Mouse (Mus musculus) liver, postnatal 0 days (tissue): Measurements from ENCODE around the gene Pde5a. TPM values are rescaled to one million over a fixed set of nuclear protein-coding genes. Genes with fewer than 3 reads are reported as not detected.

Experiments used
- ATAC-seq: fragments of 200-750 bp; cut with Nextera tagmentation; 2 replicates; pipeline ENCODE4 v1.8.0; 2017; ENCODE audit warnings: mild to moderate bottlenecking, moderate library complexity
- DNase-seq: peaks from one replicate; pipeline ENCODE4 v3.0.0-alpha.2; 2016
- H3K27ac ChIP-seq: fragments of 300-500 bp; sonication (generic); 2 replicates; pipeline ENCODE4 v1.5.1; 2014; ENCODE audit warnings: antibody characterized with exemption, moderate library complexity, mild to moderate bottlenecking, low read depth
- H3K27me3 ChIP-seq: fragments of 300-500 bp; sonication (generic); 2 replicates; pipeline ENCODE4 v1.6.1; 2014; ENCODE audit warnings: low read length, control low read depth, mixed read lengths; ENCODE audit not compliant: insufficient read depth
- H3K36me3 ChIP-seq: fragments of 300-500 bp; sonication (generic); replicated peaks from 2 replicates; pipeline ENCODE4 v1.6.1; 2014; ENCODE audit warnings: mild to moderate bottlenecking, control low read depth, low read length, moderate library complexity, mixed read lengths; ENCODE audit not compliant: insufficient read depth
- H3K4me1 ChIP-seq: fragments of 300-500 bp; sonication (generic); 2 replicates; pipeline ENCODE4 v1.6.1; 2014; ENCODE audit warnings: antibody characterized with exemption, mild to moderate bottlenecking, control low read depth; ENCODE audit not compliant: insufficient read depth
- H3K4me2 ChIP-seq: fragments of 300-500 bp; sonication (generic); 2 replicates; pipeline ENCODE4 v1.6.1; 2014; ENCODE audit warnings: low read depth, mild to moderate bottlenecking, low read length, moderate library complexity, mixed read lengths
- H3K4me3 ChIP-seq: fragments of 300-500 bp; sonication (generic); 2 replicates; pipeline ENCODE4 v1.5.1; 2014; ENCODE audit warnings: low read depth, low read length
- H3K9ac ChIP-seq: fragments of 300-500 bp; sonication (generic); replicated peaks from 2 replicates; pipeline ENCODE4 v1.6.1; 2014; ENCODE audit warnings: mild to moderate bottlenecking, moderate library complexity
- H3K9me3 ChIP-seq: fragments of 300-500 bp; sonication (generic); 2 replicates; pipeline ENCODE4 v1.6.1; 2016; ENCODE audit warnings: mild to moderate bottlenecking, control low read depth, low read length, mixed read lengths
- CTCF ChIP-seq: sonication (generic); IDR thresholded peaks from 2 replicates; pipeline ENCODE4 v1.5.1; 2016; ENCODE audit warnings: antibody characterized with exemption, low read depth
- EP300 ChIP-seq: IDR thresholded peaks from 2 replicates; pipeline ENCODE4 v1.6.1; 2016; ENCODE audit warnings: antibody characterized with exemption, low read depth, mild to moderate bottlenecking
- WGBS: fragments of 180-500 bp; shearing (Covaris S2); extraction: QIAGEN DNeasy Blood & Tissue Kit; methylation state at CpG from one replicate; pipeline ENCODE4 v1.1.7; 2014; ENCODE audit not compliant: insufficient replicate concordance; 5-methylcytosine and 5-hydroxymethylcytosine counted together
- polyA plus RNA-seq: library from polyadenylated mRNA; unstranded; fragments of >200 nt; fragmentation: Nextera tagmentation; extraction: Ambion mirVana; gene quantifications from 2 replicates; pipeline ENCODE4 v1.2.1, GENCODE M21; 2015

Gene Pde5a
- polyA plus RNA-seq, 1 experiment from 2014 or later: 1.5 TPM

DNA sequence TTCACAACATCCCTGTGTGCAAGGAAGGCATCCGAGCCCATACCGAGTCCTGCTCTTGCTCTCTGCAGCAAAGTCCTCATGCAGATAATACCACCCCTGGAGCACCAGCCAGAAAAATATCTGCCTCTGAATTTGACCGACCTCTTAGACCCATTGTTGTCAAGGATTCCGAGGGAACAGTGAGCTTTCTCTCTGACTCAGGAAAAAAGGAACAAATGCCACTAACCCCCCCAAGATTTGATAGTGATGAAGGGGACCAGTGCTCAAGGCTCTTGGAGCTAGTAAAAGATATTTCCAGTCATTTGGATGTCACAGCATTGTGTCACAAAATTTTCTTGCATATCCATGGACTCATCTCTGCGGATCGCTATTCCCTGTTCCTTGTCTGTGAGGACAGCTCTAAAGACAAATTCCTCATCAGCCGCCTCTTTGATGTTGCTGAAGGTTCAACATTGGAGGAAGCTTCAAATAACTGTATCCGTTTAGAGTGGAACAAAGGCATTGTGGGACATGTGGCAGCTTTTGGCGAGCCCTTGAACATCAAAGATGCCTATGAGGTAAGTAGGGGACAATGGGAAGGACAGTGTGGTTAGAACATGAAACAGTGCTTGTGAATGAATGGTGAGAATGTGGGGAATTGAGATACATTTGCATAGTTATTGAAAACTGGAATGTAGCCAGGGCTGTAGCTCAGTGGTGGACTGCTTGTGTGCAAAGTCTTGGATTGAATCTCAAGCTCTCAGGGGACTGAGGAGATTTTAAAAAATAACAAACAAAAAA lies 19.4 kb downstream of the Pde5a start:
- no peak overlapping the region for H3K27ac ChIP-seq
- 84% methylated on average over 9 of the region's 9 CpGs for WGBS
- DNase-seq (no peak), ATAC-seq (no peak)
- peaks cover 10% of the 10 kb centered on the region; the same call in 1 of the 2 replicates for H3K9me3 ChIP-seq
- no peak for TF ChIP-seq EP300
- TF ChIP-seq CTCF: no peak
- H3K36me3 ChIP-seq: no peaks in the 10 kb centered on the region
- no peak overlapping the region for H3K4me2 ChIP-seq
- H3K4me1 ChIP-seq: no peaks in the 10 kb centered on the region
- H3K27me3 ChIP-seq: no peaks in the 10 kb centered on the region
- no peak overlapping the region for H3K4me3 ChIP-seq
- H3K9ac ChIP-seq: no peak overlapping the region

GRCm38 (mm10) chr3:122763240-122763761 lies 34.6 kb downstream of the Pde5a start:
- H3K4me3 ChIP-seq: no peak overlapping the region
- no peak overlapping the region for H3K27ac ChIP-seq
- H3K36me3 ChIP-seq: no peaks in the 10 kb centered on the region
- no peaks in the 10 kb centered on the region for H3K27me3 ChIP-seq
- no peak for TF ChIP-seq CTCF
- TF ChIP-seq EP300: no peak
- H3K4me1 ChIP-seq: no peaks in the 10 kb centered on the region
- 70% methylated on average over 8 of the region's 8 CpGs for WGBS
- ATAC-seq: no peak
- no peak overlapping the region for H3K4me2 ChIP-seq
- H3K9ac ChIP-seq: no peak overlapping the region
- DNase-seq: no peak
- H3K9me3 ChIP-seq: no peaks in the 10 kb centered on the region

DNA sequence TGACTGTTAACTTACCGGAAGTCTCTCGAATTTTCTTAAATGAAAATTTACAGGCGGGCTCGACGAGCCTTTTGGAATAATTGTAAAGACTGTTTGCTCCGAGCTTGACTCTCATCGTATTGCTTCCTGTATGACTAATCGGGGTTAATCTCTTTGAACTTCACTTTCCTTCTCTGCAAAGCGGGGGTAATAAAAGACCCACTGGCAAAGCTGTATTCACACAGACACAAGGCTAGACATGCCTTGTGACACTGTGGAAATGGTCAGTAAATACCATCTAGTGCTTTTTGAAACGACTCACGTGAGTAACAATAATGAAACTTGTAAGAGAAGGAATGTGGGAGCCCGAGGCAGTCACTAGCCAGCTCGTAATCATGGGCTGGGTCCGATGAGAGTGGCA lies 35.0 kb downstream of the Pde5a start:
- Histone ChIP-seq H3K27ac (no peak overlapping the region), H3K9me3 (no peaks in the 10 kb centered on the region), H3K4me3 (no peak overlapping the region), H3K9ac (no peak overlapping the region), H3K4me1 (no peaks in the 10 kb centered on the region), H3K4me2 (no peak overlapping the region), H3K27me3 (no peaks in the 10 kb centered on the region), H3K36me3 (no peaks in the 10 kb centered on the region)
- 63% methylated on average over 14 of the region's 14 CpGs for WGBS
- no peak for ATAC-seq
- DNase-seq: no peak
- TF ChIP-seq EP300 (no peak), CTCF (no peak)

- Histone ChIP-seq H3K4me1 (no peaks in the 10 kb centered on the region), H3K9me3 (no peaks in the 10 kb centered on the region), H3K27me3 (no peaks in the 10 kb centered on the region), H3K27ac (no peak overlapping the region), H3K4me3 (no peak overlapping the region), H3K4me2 (no peak overlapping the region), H3K9ac (no peak overlapping the region), H3K36me3 (no peaks in the 10 kb centered on the region)
- DNase-seq (no peak), ATAC-seq (no peak)
- 56% methylated on average over 4 of the region's 4 CpGs for WGBS
- no peak for TF ChIP-seq CTCF
Measured at GRCm38 (mm10) chr3:122766930-122767329, 38.2 kb downstream of the Pde5a start.

DNA sequence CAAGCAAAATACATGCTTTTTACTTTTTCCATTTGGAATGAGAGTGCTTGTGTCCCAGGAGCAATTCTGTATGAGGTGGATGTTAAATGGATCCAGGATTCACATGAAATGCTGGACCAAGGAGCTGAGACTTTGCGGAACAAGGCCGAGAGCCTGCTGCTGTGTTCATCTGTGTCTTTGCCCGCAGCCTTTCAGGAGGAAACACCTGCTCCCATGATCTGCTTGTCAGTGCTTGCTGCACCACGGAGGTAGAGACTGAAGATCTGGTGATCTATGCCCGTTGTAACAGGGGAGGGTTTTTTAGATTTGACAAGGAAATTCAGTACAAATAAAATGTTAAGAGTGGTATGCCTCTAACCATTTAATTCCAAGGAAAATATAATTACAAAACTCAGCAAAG lies 39.1 kb downstream of the Pde5a start:
- no peaks in the 10 kb centered on the region for H3K27me3 ChIP-seq
- no peaks in the 10 kb centered on the region for H3K36me3 ChIP-seq
- H3K4me1 ChIP-seq: no peaks in the 10 kb centered on the region
- no peak overlapping the region for H3K27ac ChIP-seq
- DNase-seq (no peak), ATAC-seq (no peak)
- 56% methylated on average over 5 of the region's 5 CpGs for WGBS
- H3K9ac ChIP-seq: no peak overlapping the region
- TF ChIP-seq EP300 (no peak), CTCF (no peak)
- H3K4me3 ChIP-seq: no peak overlapping the region
- H3K4me2 ChIP-seq: no peak overlapping the region
- H3K9me3 ChIP-seq: no peaks in the 10 kb centered on the region

DNA sequence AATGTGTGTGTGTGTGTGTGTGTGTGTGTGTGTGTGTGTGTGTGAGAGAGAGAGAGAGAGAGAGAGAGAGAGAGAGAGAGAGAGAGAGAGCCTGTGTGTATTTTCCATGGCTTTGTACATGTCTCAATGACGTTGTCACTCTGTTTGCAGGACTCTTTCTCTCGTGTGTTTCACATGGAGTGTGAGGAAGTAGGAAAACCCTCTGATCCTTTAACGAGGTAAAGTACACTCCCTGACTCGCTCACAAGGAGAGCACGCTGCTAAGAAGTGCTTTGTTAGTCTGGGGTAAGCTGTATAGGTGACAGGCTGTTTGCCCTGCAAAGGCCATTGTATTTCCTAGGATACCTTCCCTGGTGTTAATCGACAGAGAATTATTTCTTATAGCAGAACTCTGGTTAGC lies 52.7 kb downstream of the Pde5a start:
- H3K36me3 ChIP-seq: no peaks in the 10 kb centered on the region
- no peaks in the 10 kb centered on the region for H3K4me1 ChIP-seq
- DNase-seq (no peak), ATAC-seq (no peak)
- no peak for TF ChIP-seq CTCF
- no peak for TF ChIP-seq EP300
- no peak overlapping the region for H3K4me2 ChIP-seq
- H3K9me3 ChIP-seq: no peaks in the 10 kb centered on the region
- H3K27ac ChIP-seq: no peak overlapping the region
- no peak overlapping the region for H3K4me3 ChIP-seq
- H3K27me3 ChIP-seq: no peaks in the 10 kb centered on the region
- 67% methylated on average over 6 of the region's 6 CpGs for WGBS
- no peak overlapping the region for H3K9ac ChIP-seq
